Mouse (Mus musculus) limb, embryonic 10.5 days (tissue): ENCODE results near the gene Vmn2r121. TPM values are rescaled to one million over a fixed set of nuclear protein-coding genes. Genes with fewer than 3 reads are reported as not detected.

Experiments used
- DNase-seq: peaks from one replicate; pipeline ENCODE4 v3.0.0-alpha.2; 2017; ENCODE audit warnings: low spot score
- H3K27ac ChIP-seq: fragments of 300-500 bp; sonication (generic); 2 replicates; pipeline ENCODE4 v1.5.1; 2016; ENCODE audit warnings: mild to moderate bottlenecking
- H3K27me3 ChIP-seq: fragments of 300-500 bp; sonication (generic); 2 replicates; pipeline ENCODE4 v1.6.1; 2016; ENCODE audit warnings: low read depth, mild to moderate bottlenecking; ENCODE audit not compliant: poor library complexity, severe bottlenecking
- H3K36me3 ChIP-seq: fragments of 300-500 bp; sonication (generic); 2 replicates; pipeline ENCODE4 v1.6.1; 2016; ENCODE audit warnings: mild to moderate bottlenecking, moderate library complexity
- H3K4me1 ChIP-seq: fragments of 300-500 bp; sonication (generic); 2 replicates; pipeline ENCODE4 v1.6.1; 2016
- H3K4me3 ChIP-seq: fragments of 300-500 bp; sonication (generic); 2 replicates; pipeline ENCODE4 v1.5.1; 2016; ENCODE audit warnings: mild to moderate bottlenecking, moderate library complexity
- H3K9me3 ChIP-seq: fragments of 300-500 bp; sonication (generic); replicated peaks from 2 replicates; pipeline ENCODE4 v1.6.1; 2016; ENCODE audit warnings: mild to moderate bottlenecking
- WGBS: fragments of 180-500 bp; shearing (Covaris S2); methylation state at CpG from one replicate; pipeline ENCODE4 v1.1.7; 2016; 5-methylcytosine and 5-hydroxymethylcytosine counted together
- polyA plus RNA-seq: library from polyadenylated mRNA; unstranded; fragments of >200 nt; fragmentation: Nextera tagmentation; extraction: Ambion mirVana; gene quantifications from 2 replicates; pipeline ENCODE4 v1.2.1, GENCODE M21; 2016

Gene Vmn2r121
- polyA plus RNA-seq = not detected in 2 replicates

- H3K27me3 ChIP-seq = no peaks in the 10 kb centered on the region
- no peak within 1 kb of the TSS for H3K27ac ChIP-seq
- no peak within 1 kb of the TSS for H3K4me3 ChIP-seq
- 79% methylated on average over 5 of the region's 5 CpGs for WGBS
- no peaks in the 10 kb centered on the region for H3K9me3 ChIP-seq
- H3K4me1 ChIP-seq = no peaks in the 10 kb centered on the region
- DNase-seq = no peak
- H3K36me3 ChIP-seq = no peaks in the 10 kb centered on the region
Observed at GRCm38 (mm10) chrX:124135852-124136251, at the start of gene Vmn2r121. Vmn2r121 (minus strand) TSS chrX:124135952.
